Mouse (Mus musculus) CD8-positive naive resting alpha-beta T cell, adult 2 months (primary cell): ENCODE measurements around the gene Akr1a1.
"Not testable (repeated sequence)": the region's sequence is repeated elsewhere in the genome, so short reads cannot be mapped to it uniquely, and the experiment has no call there.

ENCODE experiments used
- DNase-seq, 2 experiments: peaks; one replicate each; pipeline ENCODE4 v3.0.0; 2022; ENCODE audit warnings: low read depth in 2 of 2, low spot score in 2 of 2

The Akr1a1 gene

DNA sequence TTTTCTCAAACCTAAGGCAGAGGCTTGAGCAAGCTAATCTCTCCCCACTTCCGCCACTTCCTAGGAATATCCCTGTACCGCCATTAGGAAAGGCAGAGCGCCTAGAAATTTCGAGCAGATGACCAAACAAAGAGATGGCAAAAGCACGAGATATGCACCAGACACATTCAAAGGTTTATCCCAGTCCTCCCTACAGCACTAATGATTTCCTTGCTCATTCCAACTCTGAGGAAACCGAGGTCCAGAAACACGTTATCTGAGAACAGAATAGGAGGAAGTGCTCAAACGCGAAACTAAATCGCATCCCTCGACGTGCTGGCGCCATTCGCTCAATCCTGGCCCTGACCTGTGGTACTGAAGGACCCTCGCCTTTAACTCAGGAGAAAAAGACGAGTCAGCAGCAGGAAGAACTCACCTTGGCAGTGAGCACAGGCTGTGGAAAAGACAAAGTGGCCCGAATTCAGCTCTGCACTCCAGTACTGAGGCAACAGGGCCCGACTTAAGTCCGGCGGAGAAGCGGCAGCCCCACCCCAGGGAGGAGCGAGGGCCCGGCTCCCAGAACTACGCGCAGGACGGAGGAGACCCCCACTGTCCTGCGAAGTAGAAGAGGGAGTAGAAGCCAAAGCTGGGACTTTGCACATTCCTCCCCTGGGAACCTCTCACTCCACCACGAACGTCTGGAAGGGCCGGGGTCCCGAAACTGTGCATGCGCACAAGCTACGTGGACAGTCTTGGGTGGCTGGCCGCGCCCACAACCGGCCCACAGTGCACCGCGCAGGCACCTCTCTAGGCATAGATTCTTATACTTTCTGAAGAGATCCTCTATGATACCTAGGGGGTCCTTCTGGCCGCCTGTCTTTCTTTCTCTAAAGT is at the start of gene Akr1a1:
Gene Akr1a1, minus strand, starts transcription at position 757 of the 873 bp plus-strand sequence.
- peak; percentile 68 to 74 for DNase-seq

DNA sequence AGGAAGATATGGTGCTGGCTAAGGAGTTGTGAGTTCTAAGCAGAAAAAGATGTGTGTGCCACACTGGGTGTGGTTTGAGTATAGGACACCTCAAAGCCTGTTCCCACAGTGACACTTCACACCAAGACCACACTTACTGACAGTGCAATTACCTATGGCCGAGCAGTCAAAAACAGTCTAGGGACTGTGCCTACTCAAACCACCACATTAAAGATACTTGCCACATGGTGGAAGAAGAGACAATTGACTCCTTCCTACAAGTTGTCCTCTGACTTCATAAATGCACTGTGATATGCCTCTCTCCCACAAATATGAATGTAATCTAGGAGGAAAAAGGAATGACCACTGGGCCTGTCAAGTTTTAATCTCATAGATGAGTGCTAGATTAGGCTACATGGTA is 49.5 kb upstream of the Akr1a1 start:
- no peak for DNase-seq

DNA sequence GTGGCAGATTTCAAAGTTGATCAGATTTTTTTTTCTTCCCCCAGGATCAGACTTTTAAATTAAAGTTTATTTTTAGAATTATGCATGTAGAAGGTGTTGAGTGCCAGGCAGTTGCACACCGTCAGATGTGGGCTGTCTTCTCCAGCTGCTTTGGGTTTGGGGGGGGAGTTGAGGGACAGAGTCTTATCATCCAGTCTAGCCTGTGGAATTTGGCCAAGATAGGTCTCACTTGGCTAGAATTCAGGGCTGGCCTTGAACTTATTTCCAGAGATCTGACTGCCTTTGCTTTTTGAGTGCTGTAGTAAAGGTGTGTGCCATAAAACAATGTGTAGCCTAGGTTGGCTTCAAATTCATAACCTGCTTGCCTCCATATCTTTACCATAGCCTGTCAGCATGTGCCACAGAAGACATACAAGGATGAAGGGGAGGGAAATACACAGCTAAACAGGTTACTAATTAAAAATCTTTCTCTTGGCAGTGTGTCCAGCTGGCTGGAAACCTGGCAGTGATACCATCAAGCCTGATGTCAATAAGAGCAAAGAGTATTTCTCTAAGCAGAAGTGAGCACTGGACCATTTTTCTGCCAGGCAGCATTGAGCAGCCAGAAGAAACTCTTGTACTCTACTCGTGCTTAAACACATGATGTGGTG is 47.3 kb upstream of the Akr1a1 start:
- DNase-seq, result no peak

DNA sequence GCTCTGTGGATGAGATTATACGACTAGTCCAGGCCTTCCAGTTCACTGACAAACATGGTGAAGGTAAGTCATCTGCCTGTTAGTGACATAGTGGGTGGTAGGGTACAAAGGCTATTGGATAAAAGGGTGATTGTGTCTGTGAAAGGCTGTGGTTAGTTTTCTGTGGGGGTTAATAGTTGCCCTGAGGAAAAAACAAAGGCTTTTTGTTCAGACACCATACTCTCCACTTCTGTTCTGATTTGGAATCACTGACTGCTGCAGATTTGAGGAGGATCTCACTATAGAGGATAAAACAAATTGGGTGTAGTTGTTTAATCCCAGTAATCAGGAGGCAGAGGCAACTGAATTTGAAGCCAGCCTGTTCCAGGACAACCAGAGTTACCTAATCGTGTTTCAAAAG is 42.3 kb upstream of the Akr1a1 start:
- no peak for DNase-seq

DNA sequence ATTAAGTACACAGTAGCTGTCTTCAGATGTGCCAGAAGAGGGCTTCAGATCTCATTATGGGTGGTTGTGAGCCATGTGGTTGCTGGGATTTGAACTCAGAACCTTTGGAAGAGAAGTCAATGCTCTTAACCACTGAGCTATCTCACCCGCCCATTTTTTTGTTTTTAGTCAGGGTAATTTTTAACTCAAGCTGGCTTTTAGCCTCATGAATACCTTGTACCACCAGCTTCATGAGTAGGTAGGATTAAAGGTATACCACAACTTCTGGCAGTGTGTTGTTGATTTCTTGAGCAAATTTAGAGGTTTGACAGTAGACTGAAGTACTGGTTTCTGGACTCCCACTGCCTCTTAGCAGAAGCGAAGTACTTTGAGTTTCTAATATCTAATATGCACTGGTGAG is 40.7 kb upstream of the Akr1a1 start:
- no peak for DNase-seq

DNA sequence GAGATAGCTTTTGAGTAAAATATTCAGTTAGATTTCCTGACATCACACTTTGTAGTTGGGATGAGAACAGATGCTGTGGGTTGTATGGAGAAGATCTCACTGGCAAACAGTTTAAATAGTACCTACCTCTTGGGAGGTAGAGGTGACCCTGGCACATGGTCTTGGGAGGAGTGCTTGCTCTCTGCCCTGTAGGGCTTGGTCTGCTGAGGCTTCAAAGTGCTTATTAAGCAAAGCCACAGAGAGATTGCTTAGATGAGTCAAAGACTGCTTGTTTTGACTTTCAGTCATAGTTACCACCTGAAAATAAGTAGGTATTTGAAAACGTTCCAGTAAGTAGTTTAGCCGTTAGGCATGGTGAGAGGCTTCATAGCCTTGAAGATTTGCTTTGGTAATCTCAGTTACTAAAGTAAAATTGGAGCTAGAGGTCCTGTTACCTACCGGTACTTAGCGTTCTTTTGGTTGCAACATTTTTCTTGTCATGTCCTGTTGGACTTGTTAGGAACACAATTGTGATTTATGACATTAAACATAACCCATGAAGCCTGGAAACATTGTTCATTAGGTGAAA is 37.9 kb upstream of the Akr1a1 start:
- DNase-seq, result no peak

DNA sequence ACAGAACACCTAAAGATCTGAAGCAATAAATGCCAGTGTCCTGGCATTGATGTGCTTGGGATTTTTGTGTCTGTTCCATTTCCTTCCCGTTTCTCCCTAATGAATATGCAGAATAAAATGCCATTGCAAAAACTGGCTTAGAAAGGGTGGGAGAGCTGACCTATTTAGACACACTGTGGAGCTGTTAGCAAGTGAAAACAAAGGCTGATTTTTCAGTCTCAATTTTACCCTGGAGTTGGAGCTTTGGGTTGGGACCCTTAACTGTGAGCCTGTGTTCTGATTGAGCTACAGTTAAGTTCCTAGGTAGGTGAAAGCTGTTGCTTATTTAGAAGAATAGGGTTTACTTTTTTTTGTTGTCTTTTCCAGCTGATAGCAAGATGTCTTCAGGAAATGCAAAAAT is 35.6 kb upstream of the Akr1a1 start:
- no peak for DNase-seq

DNA sequence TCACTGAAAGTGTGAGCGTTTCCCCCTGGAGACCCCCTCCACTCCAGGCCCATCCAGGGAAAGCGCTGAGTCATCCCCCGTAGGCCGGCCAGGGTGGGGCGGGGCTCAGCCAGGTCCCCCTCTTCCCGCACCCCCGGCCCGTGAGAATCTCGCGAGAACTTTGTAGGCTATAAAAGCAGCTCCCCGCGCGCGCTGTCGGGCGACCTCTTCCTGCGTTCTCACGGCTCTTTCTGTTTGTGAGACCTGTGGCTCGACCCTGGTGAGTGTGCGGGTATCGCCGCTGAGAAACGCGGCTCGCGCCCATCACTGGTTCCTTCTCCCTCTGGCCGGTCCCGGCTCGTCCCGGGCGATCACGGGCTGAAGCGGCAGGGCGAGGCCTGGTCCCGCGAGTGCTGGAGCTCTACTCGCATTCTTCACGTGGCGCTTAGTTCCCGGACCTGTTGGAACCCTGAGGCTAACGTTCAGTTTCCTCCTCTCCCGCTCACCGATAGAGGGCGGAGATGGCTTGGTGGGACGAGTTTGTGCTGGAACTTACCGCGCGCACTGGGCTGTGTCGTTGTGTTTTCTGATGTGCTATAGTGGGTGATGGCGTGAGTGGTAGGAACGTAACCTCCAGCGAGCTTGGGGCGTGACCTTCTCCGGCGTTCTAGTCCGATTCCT is 34.1 kb upstream of the Akr1a1 start, which contains the start of gene Prdx1:
Gene Prdx1, plus strand, starts transcription at position 143 of the 660 bp plus-strand sequence.
- peak; percentile 98 for DNase-seq

DNA sequence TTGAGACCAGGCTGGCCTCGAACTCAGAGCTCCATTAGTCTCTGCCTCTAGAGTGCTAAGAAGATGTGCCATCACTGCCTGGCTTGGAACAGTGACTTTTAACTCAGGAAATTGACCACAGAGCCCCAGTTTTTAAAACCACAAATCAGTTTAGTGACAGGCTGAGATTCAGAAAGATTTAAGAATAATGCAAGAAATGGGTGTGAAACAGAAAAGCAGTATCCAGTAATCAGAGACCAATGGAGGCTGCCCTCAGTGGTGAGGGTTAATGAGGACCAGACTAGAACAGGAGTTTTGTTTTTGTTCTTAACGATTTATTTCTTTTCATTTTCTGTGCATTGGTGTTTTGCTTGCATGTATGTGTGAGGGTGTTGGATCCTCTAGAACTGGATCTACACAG is 33.2 kb upstream of the Akr1a1 start:
- DNase-seq, result no peak

DNA sequence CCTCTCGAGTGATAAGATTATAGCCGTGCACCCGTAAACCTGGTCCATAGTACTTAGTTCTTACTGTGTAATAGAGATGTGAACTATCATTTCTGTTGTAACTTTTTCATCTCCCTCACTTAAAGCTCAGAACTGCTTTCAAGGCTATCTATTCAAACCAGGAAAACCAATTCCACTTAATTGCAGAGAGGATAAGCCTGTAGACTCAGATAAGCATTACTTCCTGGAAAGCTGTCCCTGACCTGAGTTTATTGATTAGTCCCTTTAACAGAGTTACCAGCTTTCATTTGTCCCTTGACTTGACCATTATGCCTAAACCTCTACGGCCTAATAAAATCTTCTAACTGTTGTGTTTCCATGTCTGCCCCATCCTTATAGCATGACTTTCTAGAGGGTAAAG is 32.5 kb upstream of the Akr1a1 start:
- DNase-seq, result no peak

DNA sequence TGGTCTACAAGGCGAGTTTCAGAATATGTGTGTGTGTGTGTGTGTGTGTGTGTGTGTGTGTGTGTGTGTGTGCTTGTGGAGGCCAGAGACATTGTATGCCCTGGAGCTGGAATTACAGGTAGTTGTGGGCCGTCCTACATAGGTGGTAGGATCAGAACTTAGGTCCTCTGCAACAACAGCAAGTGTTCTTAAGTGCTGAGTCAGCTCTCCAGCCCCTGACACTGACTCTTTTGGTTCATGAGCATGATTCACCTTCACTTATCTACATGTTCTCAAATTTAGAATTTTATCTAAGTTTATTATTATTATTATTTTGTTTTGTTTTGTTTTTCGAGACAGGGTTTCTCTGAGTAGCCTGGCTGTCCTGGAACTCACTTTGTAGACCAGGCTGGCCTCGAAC is 29.0 kb upstream of the Akr1a1 start:
- DNase-seq, result not testable (repeated sequence)

DNA sequence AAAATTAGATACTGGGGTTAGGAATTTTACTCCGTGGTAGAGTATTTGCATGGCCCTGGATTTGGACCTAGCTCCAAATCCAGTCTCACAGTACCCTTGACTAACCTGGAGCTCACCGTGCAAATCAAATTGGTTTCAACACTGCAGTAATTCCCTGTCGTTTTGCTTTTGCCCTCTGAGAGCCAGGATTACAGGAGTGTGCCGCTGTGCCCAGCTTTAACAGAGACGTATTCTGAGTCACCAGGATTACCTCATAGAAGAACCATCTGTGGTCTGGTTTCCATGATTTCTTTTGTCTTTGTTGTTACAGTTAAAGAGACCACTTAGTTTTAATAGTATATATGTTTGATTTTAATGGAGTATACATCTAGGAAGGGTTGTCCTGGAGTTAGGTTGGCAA is 27.7 kb upstream of the Akr1a1 start:
- no peak for DNase-seq

DNA sequence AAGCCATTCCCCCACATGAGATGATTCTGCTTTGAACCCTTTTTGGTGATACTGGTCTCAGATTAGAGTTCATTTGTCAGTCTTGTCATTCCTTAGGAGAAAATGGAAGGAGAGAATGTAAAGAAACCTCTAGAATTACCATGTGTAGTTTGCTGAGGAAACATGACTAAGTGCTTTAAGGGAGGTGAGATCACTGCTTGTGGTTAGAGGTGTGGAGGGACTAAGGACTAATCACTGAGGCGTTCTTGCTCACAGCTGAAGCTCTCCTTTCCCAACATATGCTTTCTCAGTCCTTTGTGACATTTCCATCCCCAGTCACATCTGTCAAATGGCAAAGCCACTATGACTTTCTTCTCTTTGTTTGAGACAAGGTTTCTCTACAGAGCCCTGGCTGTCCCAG is 26.3 kb upstream of the Akr1a1 start:
- no peak for DNase-seq

DNA sequence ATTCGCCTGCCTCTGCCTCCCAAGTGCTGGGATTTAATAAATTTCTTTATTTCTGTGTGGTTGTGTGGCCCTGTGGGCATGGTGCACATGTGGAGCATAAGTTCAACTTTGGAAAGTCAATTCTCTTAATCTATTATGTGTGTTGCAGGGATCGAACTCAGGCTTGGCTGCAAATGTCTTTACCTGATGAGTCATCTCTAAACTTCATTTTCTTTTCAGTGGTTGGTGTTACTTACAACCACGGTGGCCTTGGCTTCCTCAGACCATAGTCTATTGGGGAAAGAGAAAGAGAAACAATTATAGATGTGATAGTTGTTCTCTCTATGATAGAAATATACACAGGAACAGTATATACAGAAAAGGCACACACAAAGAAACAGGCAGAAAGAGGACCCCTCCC is 24.5 kb upstream of the Akr1a1 start:
- no peak for DNase-seq

DNA sequence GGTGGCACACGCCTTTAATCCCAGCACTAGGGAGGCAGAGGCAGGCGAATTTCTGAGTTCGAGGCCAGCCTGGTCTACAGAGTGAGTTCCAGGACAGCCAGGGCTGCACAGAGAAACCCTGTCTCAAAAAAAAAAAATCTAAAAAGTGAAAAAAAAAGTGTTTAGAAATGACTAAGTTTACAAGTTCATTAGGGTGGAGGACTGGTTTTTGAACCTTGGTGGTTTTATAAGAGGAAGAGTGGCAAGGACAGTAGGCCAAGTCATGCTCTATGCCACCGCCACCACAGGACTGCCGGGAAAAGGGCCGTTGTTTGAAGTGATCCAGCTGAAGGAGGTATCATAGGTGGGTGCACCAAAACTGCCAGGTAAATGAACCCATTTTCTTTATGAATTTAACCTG is 23.3 kb upstream of the Akr1a1 start:
- DNase-seq, result not testable (repeated sequence)

DNA sequence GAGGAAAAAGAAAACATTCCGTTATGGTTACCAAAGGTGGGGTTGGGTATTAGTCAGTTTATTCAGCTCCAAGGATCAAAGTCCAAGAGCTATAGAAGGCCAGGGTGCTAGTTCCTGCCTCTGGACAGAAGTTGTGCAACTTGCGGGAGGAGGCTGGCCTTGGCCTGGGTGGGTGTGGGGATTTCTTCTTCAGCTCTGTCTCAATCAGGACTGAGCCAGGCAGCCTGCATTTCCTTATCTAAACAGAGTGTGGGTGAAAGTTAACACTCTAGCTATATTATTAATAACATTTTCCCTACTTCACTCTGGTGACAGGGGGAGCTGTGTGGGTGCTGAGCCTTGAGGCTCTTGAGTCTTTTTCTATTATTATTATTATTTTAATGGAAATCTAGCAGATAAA is 21.3 kb upstream of the Akr1a1 start:
- DNase-seq, result no peak

DNA sequence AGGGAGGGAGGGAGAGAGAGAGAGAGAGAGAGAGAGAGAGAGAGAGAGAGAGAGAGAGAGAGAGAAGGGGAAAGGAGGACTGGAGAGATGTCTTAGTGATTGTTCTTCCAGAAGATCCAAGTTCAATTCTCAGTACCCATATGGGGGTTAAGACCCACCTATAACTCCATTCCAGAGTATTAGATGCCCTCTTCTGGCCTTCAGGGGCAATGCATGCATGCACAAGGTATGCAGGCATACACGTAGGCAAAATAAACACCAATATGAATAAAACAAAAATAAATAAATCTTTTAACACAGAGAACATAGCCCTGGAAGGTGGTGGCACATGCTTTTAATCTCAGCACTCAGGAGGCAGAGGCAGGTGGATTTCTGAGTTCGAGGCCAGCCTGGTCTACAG is 17.8 kb upstream of the Akr1a1 start:
- peak in 1 of 2 experiments; percentile 11 for DNase-seq

DNA sequence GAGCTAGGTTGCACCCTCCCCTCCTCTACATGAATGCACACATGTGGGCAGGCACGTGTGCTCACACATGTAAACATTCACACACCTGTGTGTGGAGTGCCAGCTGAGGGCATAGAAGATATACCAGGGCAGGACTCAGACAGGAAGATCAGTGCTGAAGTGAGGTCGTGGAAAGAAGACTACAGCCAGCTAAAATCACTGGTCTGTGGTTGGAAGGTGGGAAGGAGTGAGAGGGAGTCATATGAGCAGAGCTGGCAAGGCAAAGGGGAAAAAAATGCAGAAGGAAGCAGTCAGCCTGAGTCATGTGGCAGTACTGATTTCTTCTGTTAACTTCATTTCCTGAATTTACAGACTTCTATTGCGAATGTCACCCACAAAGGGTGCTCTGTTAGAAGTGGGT is 16.7 kb upstream of the Akr1a1 start:
- no peak for DNase-seq

DNA sequence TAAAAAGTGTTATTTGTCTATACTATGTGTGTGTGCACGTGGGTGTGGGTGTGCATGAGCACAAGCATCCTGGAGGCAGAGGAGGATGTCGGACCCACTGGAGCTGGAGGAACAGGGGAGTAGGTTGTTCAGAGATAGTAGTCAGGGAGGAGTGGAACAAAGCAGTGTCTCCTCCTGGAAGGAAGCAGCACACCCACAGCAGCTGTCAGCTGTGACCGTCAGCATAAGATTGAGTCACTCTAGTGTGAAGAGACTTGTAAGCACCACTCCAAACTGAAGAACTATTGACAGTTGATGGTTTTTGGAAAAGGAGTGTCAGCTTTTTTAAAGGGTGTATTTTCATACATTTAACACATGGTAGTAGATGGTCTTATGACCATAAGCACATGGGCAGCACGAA is 15.1 kb upstream of the Akr1a1 start:
- no peak for DNase-seq

DNA sequence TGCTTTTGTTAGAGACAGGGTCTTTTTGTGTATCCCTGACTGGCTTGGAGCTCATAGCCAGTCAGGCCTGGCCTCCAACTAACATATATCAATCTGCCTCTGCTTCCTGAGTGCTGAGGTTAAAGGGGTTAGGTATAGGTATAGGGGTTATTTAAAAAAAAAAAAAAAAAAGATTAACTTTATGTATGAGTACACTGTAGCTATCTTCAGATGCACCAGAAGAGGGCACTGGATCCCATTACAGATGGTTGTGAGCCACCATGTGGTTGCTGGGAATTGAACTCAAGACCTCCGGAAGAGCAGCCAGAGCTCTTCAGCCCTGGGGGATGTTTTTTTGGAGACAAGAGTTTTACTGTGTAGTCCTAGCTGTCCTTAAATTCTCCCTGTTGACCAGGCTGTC is 10.5 kb upstream of the Akr1a1 start:
- no peak for DNase-seq

DNA sequence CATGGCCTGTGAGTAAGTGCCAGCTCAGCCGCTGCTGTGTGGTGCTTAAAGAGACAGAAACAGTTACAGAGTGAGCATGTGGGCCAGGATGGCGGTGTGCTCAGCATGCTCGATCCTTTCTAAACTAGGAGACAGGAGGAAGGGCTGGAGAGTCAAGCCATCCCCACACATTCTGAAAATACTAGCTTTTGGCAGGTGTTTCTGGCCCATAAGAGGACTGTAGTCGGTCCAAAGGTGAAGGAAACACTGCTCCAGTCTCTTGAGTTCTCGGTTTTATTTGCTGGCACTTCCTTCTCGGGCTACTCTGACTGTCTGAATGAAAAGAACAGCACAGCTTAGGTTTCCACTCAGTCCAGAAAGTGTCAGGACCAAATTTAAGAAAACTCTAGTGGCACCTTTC is 9.3 kb upstream of the Akr1a1 start:
- DNase-seq, result no peak

DNA sequence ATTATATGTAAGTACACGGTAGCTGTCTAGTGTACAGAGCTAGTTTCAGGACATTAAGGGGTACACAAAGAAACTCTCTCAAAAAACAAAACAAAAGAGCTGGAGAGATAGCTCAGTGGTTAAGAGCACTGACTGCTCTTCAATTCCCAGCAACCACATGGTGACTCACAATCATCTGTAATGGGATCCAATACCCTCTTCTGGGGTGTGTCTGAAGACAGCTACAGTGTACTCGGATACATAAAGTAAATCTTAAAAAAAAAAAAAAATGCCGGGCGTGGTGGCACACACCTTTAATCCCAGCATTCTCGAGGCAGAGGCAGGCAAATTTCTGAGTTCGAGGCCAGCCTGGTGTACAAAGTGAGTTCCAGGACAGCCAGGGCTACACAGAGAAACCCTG is 8.4 kb upstream of the Akr1a1 start:
- DNase-seq, result not testable (repeated sequence)
